Mouse (Mus musculus): Measurements from ENCODE around the gene Baz1b.

Gene Baz1b

GRCm38 (mm10) chr5:135186621-135187348 is at the start of gene Baz1b:
TSS of gene Baz1b (plus strand) at chr5:135187264.
- DNase-seq (ENCODE audit: low read depth, low spot score) = peak; percentile 95

- no peak for DNase-seq (ENCODE audit: low read depth, low spot score)
These were observed 47.2 kb upstream of the Baz1b start for GRCm38 (mm10) chr5:135139881-135140280.

GRCm38 (mm10) chr5:135144469-135144868 is 42.6 kb upstream of the Baz1b start:
- DNase-seq (ENCODE audit: low read depth, low spot score) = no peak

GRCm38 (mm10) chr5:135145532-135145931 is 41.5 kb upstream of the Baz1b start:
- DNase-seq (ENCODE audit: low read depth, low spot score) = no peak

GRCm38 (mm10) chr5:135145955-135146354 is 41.1 kb upstream of the Baz1b start:
- DNase-seq (ENCODE audit: low read depth, low spot score) = no peak

GRCm38 (mm10) chr5:135148715-135149052 is 38.4 kb upstream of the Baz1b start:
- no peak for DNase-seq (ENCODE audit: low read depth, low spot score)

GRCm38 (mm10) chr5:135149053-135149819 is 37.8 kb upstream of the Baz1b start, which contains the start of gene Tbl2:
TSS of gene Tbl2 (plus strand) at chr5:135149657.
- peak; percentile 92 for DNase-seq (ENCODE audit: low read depth, low spot score)

- no peak for DNase-seq (ENCODE audit: low read depth, low spot score)
These were observed 37.3 kb upstream of the Baz1b start for GRCm38 (mm10) chr5:135149820-135150178.

- no peak for DNase-seq (ENCODE audit: low read depth, low spot score)
These were observed 30.6 kb upstream of the Baz1b start for GRCm38 (mm10) chr5:135156496-135156895.

- DNase-seq (ENCODE audit: low read depth, low spot score) = no peak
These were observed 25.8 kb upstream of the Baz1b start for GRCm38 (mm10) chr5:135161221-135161620.

- no peak for DNase-seq (ENCODE audit: low read depth, low spot score)
These were observed 25.4 kb upstream of the Baz1b start for GRCm38 (mm10) chr5:135161650-135162049.

- no peak for DNase-seq (ENCODE audit: low read depth, low spot score)
These were observed 24.7 kb upstream of the Baz1b start for GRCm38 (mm10) chr5:135162361-135162760.

GRCm38 (mm10) chr5:135162821-135163220 is 24.2 kb upstream of the Baz1b start:
- DNase-seq (ENCODE audit: low read depth, low spot score) = no peak

GRCm38 (mm10) chr5:135166909-135167308 is 20.2 kb upstream of the Baz1b start:
- DNase-seq (ENCODE audit: low read depth, low spot score) = no peak

GRCm38 (mm10) chr5:135167469-135167868 is 19.6 kb upstream of the Baz1b start:
- DNase-seq (ENCODE audit: low read depth, low spot score) = no peak

GRCm38 (mm10) chr5:135168063-135169062 is 18.7 kb upstream of the Baz1b start, which contains the start of gene Bcl7b:
TSS of gene Bcl7b (plus strand) at chr5:135168283.
- peak; percentile 93 for DNase-seq (ENCODE audit: low read depth, low spot score)

GRCm38 (mm10) chr5:135169479-135169878 is 17.6 kb upstream of the Baz1b start:
- no peak for DNase-seq (ENCODE audit: low read depth, low spot score)

- no peak for DNase-seq (ENCODE audit: low read depth, low spot score)
These were observed 15.3 kb upstream of the Baz1b start for GRCm38 (mm10) chr5:135171688-135172220.

- DNase-seq (ENCODE audit: low read depth, low spot score) = no peak
These were observed 14.1 kb upstream of the Baz1b start for GRCm38 (mm10) chr5:135172986-135173385.

GRCm38 (mm10) chr5:135175086-135175485 is 12.0 kb upstream of the Baz1b start:
- DNase-seq (ENCODE audit: low read depth, low spot score) = no peak

GRCm38 (mm10) chr5:135178523-135178922 is 8.5 kb upstream of the Baz1b start:
- DNase-seq (ENCODE audit: low read depth, low spot score) = no peak

All from brain, embryonic 18.5 days (tissue).